Mouse (Mus musculus) myocyte (in vitro differentiated cells): ENCODE data around the gene Atp6v1e2. TPM values are rescaled to one million over a fixed set of nuclear protein-coding genes. Genes with fewer than 3 reads are reported as not detected.

ENCODE experiments used
- H3K27me3 ChIP-seq: one replicate; pipeline ENCODE4 v1.6.1; 2011; ENCODE audit not compliant: control insufficient read depth, insufficient read depth, insufficient read length
- H3K36me3 ChIP-seq: one replicate; pipeline ENCODE4 v1.6.1; 2011; ENCODE audit not compliant: control insufficient read depth, insufficient read depth
- H3K4me2 ChIP-seq: one replicate; pipeline ENCODE4 v1.6.1; 2011; ENCODE audit warnings: low read depth, control low read depth
- H3K4me3 ChIP-seq: one replicate; pipeline ENCODE4 v1.5.1; 2011; ENCODE audit warnings: mild to moderate bottlenecking, control low read depth, moderate library complexity
- H3K79me2 ChIP-seq: one replicate; pipeline ENCODE4 v1.6.1; 2011; ENCODE audit not compliant: control insufficient read depth, insufficient read depth
- H3ac ChIP-seq: one replicate; pipeline ENCODE4 v1.6.1; 2011; ENCODE audit not compliant: control insufficient read depth, insufficient read length
- CEBPB ChIP-seq: IDR thresholded peaks from 2 replicates; pipeline ENCODE4 v1.6.1; 2011; ENCODE audit warnings: mild to moderate bottlenecking, moderate library complexity; ENCODE audit not compliant: poor library complexity, insufficient read depth, severe bottlenecking
- E2F4 ChIP-seq: IDR thresholded peaks from one replicate; pipeline ENCODE4 v1.6.1; 2011; ENCODE audit warnings: mild to moderate bottlenecking, control low read depth, moderate library complexity; ENCODE audit not compliant: insufficient read depth
- MAX ChIP-seq: IDR thresholded peaks from one replicate; pipeline ENCODE4 v1.6.1; 2011; ENCODE audit warnings: low read depth, mild to moderate bottlenecking, control low read depth
- MYOD1 ChIP-seq, 3 experiments: IDR thresholded peaks; one replicate each; pipeline ENCODE4 v1.6.1; 2011; ENCODE audit warnings: control low read depth in 2 of 3, low read depth in 2 of 3, mild to moderate bottlenecking in 2 of 3, moderate library complexity in 1 of 3; ENCODE audit not compliant: insufficient read length in 2 of 3, control insufficient read depth in 1 of 3
- MYOG ChIP-seq, 3 experiments: IDR thresholded peaks; one replicate each; pipeline ENCODE4 v1.6.1; 2011; ENCODE audit warnings: control low read depth in 2 of 3, low read depth in 2 of 3, mild to moderate bottlenecking in 2 of 3; ENCODE audit not compliant: insufficient read length in 2 of 3, control insufficient read depth in 1 of 3, insufficient read depth in 1 of 3
- POLR2A ChIP-seq: IDR thresholded peaks from one replicate; pipeline ENCODE4 v1.6.1; 2011; ENCODE audit warnings: low read depth, mild to moderate bottlenecking, control low read depth, moderate library complexity; ENCODE audit not compliant: insufficient read length
- POLR2AphosphoS2 ChIP-seq: IDR thresholded peaks from one replicate; pipeline ENCODE4 v1.6.1; 2011; ENCODE audit warnings: low read depth, control low read depth; ENCODE audit not compliant: insufficient read length
- REST ChIP-seq: IDR thresholded peaks from one replicate; pipeline ENCODE4 v1.6.1; 2011; ENCODE audit warnings: mild to moderate bottlenecking, control low read depth, moderate library complexity; ENCODE audit not compliant: insufficient read depth, insufficient read length
- SRF ChIP-seq: IDR thresholded peaks from one replicate; pipeline ENCODE4 v1.6.1; 2011; ENCODE audit warnings: low read depth; ENCODE audit not compliant: control insufficient read depth, insufficient read length
- TCF12 ChIP-seq: IDR thresholded peaks from one replicate; pipeline ENCODE4 v1.6.1; 2011; ENCODE audit warnings: mild to moderate bottlenecking, control low read depth; ENCODE audit not compliant: poor library complexity, insufficient read depth, severe bottlenecking
- TCF3 ChIP-seq: IDR thresholded peaks from one replicate; pipeline ENCODE4 v1.6.1; 2011; ENCODE audit warnings: low read depth, control low read depth; ENCODE audit not compliant: insufficient read length
- USF1 ChIP-seq: IDR thresholded peaks from one replicate; pipeline ENCODE4 v1.6.1; 2011; ENCODE audit warnings: low read depth, mild to moderate bottlenecking, control low read depth, moderate library complexity
- polyA plus RNA-seq: library from polyadenylated mRNA; unstranded; fragments of >200 nt; fragmentation: generic; extraction: Trizol; gene quantifications from one replicate; pipeline ENCODE4 v1.2.1, GENCODE M21; 2012; ENCODE audit warnings: missing spikeins

Atp6v1e2 gene
- polyA plus RNA-seq, 1 experiment = not detected

DNA sequence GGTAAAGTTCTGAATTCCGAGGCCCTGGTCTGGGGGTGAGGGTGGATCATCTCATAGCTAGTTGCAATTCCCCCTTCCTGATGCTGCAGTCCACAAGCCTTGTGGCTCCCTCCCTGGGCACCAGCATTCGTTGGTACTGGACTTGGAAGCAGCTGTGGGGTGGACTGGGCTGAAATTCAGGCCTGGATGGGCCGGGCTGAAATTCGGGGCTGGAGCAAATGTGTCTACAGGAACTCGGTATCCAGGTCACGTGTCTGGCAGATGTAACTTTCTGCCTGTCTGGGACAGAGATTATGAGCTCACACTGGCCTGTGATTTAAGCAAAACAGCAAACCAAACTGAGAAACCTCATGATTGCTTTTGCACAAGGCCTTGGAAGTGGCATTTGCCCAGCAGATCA lies 1.1 kb upstream of the Atp6v1e2 start:
- no peaks in the 10 kb centered on the region for H3K36me3 ChIP-seq
- H3K79me2 ChIP-seq = no peaks in the 10 kb centered on the region
- peak; percentile 56 for TF ChIP-seq USF1
- TF ChIP-seq REST = no peak
- peak in 1 of 3 experiments; percentile 63 for TF ChIP-seq MYOG (IDR thresholded peaks at IDR 0.05; ENCODE audit: control insufficient read depth in 1 of 3, insufficient read depth in 1 of 3, insufficient read length in 2 of 3, low read depth in 2 of 3)
- H3K4me3 ChIP-seq = no peak overlapping the region
- H3ac ChIP-seq = no peak overlapping the region
- H3K4me2 ChIP-seq = peak overlapping the region; percentile 1
- H3K27me3 ChIP-seq = peaks cover 6% of the 10 kb centered on the region

DNA sequence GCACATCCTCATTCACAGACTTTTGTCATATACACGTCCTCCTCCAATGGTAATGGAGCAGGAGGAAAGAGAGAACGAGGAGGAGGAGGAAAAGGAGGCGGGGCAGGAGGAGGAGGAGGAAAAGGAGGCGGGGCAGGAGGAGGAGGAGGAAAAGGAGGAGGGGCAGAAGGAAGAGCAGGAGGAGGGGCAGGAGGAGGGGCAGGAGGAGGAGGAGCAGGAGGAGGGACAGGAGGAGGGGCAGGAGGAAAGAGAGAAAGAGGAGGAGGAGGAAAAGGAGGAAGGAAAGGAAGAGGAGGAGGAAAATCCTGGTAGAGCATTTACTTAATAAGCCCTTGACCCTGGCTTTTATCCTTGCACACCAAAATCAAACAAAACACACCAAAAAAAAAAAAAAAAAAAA lies 1.6 kb downstream of the Atp6v1e2 start:
- TF ChIP-seq TCF12 = no peak
- no peak for TF ChIP-seq REST
- TF ChIP-seq POLR2A = no peak
- no peak for TF ChIP-seq MYOG (IDR thresholded peaks at IDR 0.05; ENCODE audit: control insufficient read depth in 1 of 3, insufficient read depth in 1 of 3, insufficient read length in 2 of 3, low read depth in 2 of 3)
- TF ChIP-seq SRF = no peak
- no peak for TF ChIP-seq E2F4

DNA sequence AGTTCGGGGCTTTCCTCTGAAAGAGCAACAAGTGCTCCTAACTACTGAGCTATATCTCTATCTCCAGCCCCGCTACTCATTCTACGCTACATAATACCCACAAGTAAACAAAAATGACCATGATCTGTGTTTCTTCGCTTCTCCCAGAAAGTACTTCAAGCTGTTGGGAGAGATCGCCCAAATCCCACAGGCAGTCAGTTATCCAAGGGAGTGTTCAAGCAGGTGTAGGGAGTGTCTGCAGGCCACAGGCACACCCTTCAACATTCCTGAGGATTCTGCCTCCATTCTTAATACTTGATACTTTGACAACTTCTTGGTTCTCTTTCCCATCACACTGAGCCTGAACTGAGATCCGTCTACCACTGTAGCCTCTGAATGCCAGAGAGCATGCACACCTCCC lies 4.5 kb downstream of the Atp6v1e2 start:
- Histone ChIP-seq H3K79me2 (no peaks in the 10 kb centered on the region), H3ac (no peak overlapping the region), H3K36me3 (no peaks in the 10 kb centered on the region), H3K27me3 (no peaks in the 10 kb centered on the region), H3K4me2 (peak overlapping the region; percentile 42), H3K4me3 (no peak overlapping the region)
- TF ChIP-seq E2F4 (no peak), POLR2AphosphoS2 (no peak), TCF12 (peak; percentile 65), SRF (no peak), MYOG (IDR thresholded peaks at IDR 0.05; ENCODE audit: control insufficient read depth in 1 of 3, insufficient read depth in 1 of 3, insufficient read length in 2 of 3, low read depth in 2 of 3) (peak in 1 of 3 experiments; percentile 79), REST (no peak), USF1 (no peak), TCF3 (peak; percentile 12), POLR2A (no peak), MYOD1 (IDR thresholded peaks at IDR 0.05; ENCODE audit: control insufficient read depth in 1 of 3, insufficient read length in 2 of 3, low read depth in 2 of 3) (peak in 2 of 3 experiments; percentile 52 to 78), MAX (no peak), CEBPB (no peak)

More for the DNA sequence above, 1.6 kb downstream of the Atp6v1e2 start:
- Histone ChIP-seq H3K4me2 (no peak overlapping the region), H3ac (no peak overlapping the region), H3K79me2 (no peaks in the 10 kb centered on the region), H3K27me3 (peaks cover 6% of the 10 kb centered on the region), H3K36me3 (no peaks in the 10 kb centered on the region), H3K4me3 (no peak overlapping the region)

DNA sequence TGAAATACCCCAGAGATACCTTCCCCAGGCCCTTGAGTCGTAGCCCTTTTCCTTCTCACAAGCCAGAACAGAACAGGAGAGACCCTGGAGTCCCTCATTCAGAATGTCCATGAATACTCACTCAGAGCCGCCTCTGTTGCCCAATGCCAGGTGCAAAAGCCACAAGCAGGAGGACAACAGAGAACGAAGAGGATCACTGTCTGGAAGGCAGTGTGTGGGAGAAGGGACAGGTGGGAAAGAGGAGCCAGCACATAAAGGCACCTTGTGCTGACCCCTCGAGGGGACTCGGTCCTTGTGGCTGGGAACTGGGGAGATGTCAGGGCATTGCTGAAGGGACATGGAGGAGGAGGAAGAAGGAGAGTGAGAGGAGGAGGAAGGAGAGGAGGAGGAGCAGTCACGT lies 5.6 kb downstream of the Atp6v1e2 start:
- H3K4me2 ChIP-seq = peak overlapping the region; percentile 42
- no peaks in the 10 kb centered on the region for H3K36me3 ChIP-seq
- no peak overlapping the region for H3K4me3 ChIP-seq
- TF ChIP-seq MYOD1 (IDR thresholded peaks at IDR 0.05; ENCODE audit: control insufficient read depth in 1 of 3, insufficient read length in 2 of 3, low read depth in 2 of 3) (peak in 2 of 3 experiments; percentile 87 to 93), CEBPB (peak; percentile 9; the same call in 1 of the 2 replicates), REST (no peak), USF1 (peak; percentile 52), TCF3 (peak; percentile 58), MAX (no peak), E2F4 (no peak), SRF (no peak), MYOG (IDR thresholded peaks at IDR 0.05; ENCODE audit: control insufficient read depth in 1 of 3, insufficient read depth in 1 of 3, insufficient read length in 2 of 3, low read depth in 2 of 3) (peak in 2 of 3 experiments; percentile 64 to 96), POLR2AphosphoS2 (no peak), TCF12 (peak; percentile 44), POLR2A (no peak)
- H3K27me3 ChIP-seq = no peaks in the 10 kb centered on the region
- no peaks in the 10 kb centered on the region for H3K79me2 ChIP-seq
- H3ac ChIP-seq = no peak overlapping the region

DNA sequence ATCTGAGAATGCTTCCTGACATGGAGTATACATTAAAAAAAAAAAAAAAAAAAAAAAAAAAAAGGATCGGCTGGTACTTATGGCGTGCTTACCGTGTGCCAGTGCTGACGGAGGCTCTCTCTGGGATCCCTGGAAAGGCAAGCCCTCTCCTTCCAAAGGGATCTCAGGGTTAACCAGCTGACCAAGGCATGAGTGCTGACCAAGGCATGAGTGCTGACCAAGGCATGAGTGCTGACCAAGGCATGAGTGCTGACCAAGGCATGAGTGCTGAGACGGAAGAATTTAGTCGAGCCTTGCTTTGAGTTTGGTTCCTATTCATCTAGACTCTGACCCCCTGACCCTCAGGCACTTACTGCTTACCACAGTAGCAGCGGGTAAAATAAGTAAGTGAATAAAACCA lies 9.0 kb downstream of the Atp6v1e2 start:
- peak; percentile 73 for TF ChIP-seq MAX
- TF ChIP-seq REST = peak; percentile 82
- TF ChIP-seq MYOG (IDR thresholded peaks at IDR 0.05; ENCODE audit: control insufficient read depth in 1 of 3, insufficient read depth in 1 of 3, insufficient read length in 2 of 3, low read depth in 2 of 3) = peak in 1 of 3 experiments; percentile 31
- no peak for TF ChIP-seq TCF3
- no peaks in the 10 kb centered on the region for H3K36me3 ChIP-seq
- no peaks in the 10 kb centered on the region for H3K27me3 ChIP-seq
- no peak overlapping the region for H3K4me3 ChIP-seq
- H3ac ChIP-seq = no peak overlapping the region
- no peak overlapping the region for H3K4me2 ChIP-seq
- no peaks in the 10 kb centered on the region for H3K79me2 ChIP-seq
